Mouse (Mus musculus) olfactory bulb, adult 2 months (tissue): ENCODE results near the gene Spata25. TPM values are rescaled to one million over a fixed set of nuclear protein-coding genes. Genes with fewer than 3 reads are reported as not detected.
"Not testable (repeated sequence)": the region's sequence is repeated elsewhere in the genome, so short reads cannot be mapped to it uniquely, and the experiment has no call there.

Source experiments
- H3K27ac ChIP-seq: fragments of 200-500 bp; 2 replicates; pipeline ENCODE4 v1.5.1; 2012; ENCODE audit warnings: low read depth, low read length; ENCODE audit not compliant: insufficient read depth
- H3K4me1 ChIP-seq: fragments of 200-500 bp; 2 replicates; pipeline ENCODE4 v1.6.1; 2012; ENCODE audit warnings: low read length; ENCODE audit not compliant: control insufficient read depth, insufficient read depth
- H3K4me3 ChIP-seq: fragments of 200-500 bp; 2 replicates; pipeline ENCODE4 v1.5.1; 2012; ENCODE audit warnings: mild to moderate bottlenecking, low read depth, low read length, moderate library complexity; ENCODE audit not compliant: insufficient read depth
- CTCF ChIP-seq: fragments of 200-500 bp; IDR thresholded peaks from 2 replicates; pipeline ENCODE4 v1.5.1; 2012; ENCODE audit warnings: low read depth, mild to moderate bottlenecking, low read length, moderate library complexity; ENCODE audit not compliant: insufficient read depth
- POLR2A ChIP-seq: fragments of 200-500 bp; IDR thresholded peaks from 2 replicates; pipeline ENCODE4 v1.6.1; 2012; ENCODE audit warnings: mild to moderate bottlenecking, low read depth, low read length, moderate library complexity; ENCODE audit not compliant: insufficient read depth
- WGBS: fragments of 180-500 bp; shearing (Covaris S2); methylation state at CpG from one replicate; pipeline ENCODE4 v1.1.7; 2018; 5-methylcytosine and 5-hydroxymethylcytosine counted together
- polyA plus RNA-seq: library from polyadenylated mRNA; stranded (reverse); fragments of >200 nt; gene quantifications from 2 replicates; pipeline ENCODE4 v1.2.4, GENCODE M21; 2012; ENCODE audit warnings: low replicate concordance; ENCODE audit not compliant: missing spikeins, insufficient read depth, insufficient read length

Spata25 gene
- polyA plus RNA-seq, 1 experiment: not detected

DNA sequence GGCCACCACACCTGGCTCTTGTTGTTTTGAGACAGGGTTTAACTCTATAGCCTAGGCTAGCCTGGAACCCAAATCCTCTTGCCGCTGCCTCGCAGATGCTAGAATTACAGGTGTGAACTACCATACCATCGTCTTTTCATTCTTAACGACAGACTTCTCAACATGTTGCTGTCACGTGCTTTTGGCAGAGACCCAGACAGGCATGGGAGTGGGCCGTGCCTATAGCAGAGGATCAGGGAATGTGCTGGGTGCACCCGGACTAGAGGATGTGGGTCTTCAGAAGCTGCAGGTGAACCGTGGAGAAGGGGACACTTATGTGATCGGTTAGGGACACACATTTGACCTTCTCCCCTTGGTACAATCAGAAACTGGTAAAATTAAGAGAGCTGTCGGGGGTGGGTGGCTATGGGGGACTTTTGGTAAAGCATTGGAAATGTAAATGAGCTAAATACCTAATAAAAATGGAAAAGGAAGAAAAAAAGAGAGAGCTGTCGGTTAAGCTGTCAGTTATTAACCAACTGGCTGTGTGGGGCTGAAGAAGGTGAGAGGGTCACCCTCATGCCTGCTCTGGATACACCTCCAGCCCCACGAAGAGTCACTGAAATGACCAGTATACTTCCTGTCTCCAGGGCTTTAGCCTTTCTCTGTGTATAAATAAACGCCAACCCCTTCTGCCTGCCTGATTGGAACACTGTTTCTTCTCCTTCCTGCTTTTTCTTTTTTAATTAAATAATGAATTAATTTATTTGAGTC, 27.9 kb downstream of the Spata25 start:
- WGBS: 89% methylated on average over 13 of the region's 13 CpGs

DNA sequence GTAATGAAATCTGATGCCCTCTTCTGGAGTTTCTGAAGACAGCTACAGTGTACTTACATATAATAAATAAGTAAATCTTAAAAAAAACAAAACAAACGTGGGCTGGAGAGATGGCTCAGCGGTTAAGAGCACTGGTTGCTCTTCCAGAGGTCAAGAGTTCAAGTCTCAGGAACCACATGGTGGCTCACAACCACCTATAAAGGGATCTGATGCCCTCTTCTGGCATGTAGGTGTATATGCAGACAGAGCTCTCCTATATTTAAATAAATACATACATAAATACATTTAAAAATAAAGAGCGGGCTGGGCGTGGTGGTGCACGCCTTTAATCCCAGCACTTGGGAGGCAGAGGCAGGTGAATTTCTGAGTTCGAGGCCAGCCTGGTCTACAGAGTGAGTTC, 29.8 kb downstream of the Spata25 start:
- WGBS: 81% methylated on average over 6 of the region's 6 CpGs
- H3K4me3 ChIP-seq, H3K27ac ChIP-seq, H3K4me1 ChIP-seq: not testable (repeated sequence)

More for the DNA sequence above, 27.9 kb downstream of the Spata25 start:
- Histone ChIP-seq H3K4me1 (peaks cover 13% of the 10 kb centered on the region), H3K27ac (no peak overlapping the region), H3K4me3 (no peak overlapping the region)
- no peak for TF ChIP-seq CTCF
- TF ChIP-seq POLR2A: no peak

DNA sequence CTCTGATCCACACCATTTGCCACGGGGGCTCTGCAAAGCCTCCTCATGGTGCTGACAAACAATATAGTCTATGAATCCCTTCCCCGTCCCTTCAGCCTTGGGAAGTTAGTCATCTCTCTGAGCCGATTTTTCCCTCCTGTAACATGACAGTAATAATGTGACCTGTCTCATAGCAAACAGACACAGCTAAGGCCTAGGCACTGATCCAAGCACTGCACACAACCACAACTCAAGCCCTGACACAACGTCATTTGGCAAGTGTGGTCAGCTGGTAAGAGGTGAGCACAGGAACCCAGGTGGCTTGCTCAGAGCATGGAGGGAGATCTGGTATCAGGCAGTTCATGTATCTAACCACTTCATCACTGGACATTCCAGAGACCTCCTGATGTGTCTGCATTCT, 32.5 kb downstream of the Spata25 start:
- no peak for TF ChIP-seq POLR2A
- no peak for TF ChIP-seq CTCF
- no peak overlapping the region for H3K27ac ChIP-seq
- WGBS: 75% methylated on average over 4 of the region's 4 CpGs
- no peak overlapping the region for H3K4me3 ChIP-seq
- peaks cover 10% of the 10 kb centered on the region for H3K4me1 ChIP-seq

DNA sequence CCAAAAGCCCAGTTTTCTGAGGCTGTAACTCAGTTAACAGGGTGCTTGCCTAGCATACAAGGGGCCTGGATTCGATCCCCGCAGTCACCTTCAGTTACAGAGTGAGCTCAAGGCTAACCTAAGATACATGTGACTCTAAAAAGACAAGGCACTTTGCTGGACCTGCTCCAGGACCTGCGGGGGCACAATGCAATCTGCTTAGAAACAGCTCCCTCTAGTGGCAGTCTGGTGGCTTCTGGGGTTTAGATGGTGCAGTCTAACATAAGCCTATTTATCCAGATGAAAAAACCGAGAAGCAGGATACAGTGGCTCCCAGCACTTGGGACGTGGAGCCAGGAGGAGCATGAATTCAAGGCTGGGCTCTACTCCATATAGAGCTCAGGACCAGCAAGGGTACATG, 34.0 kb downstream of the Spata25 start:
- Histone ChIP-seq H3K27ac (no peak overlapping the region), H3K4me1 (peaks cover 10% of the 10 kb centered on the region), H3K4me3 (no peak overlapping the region)
- TF ChIP-seq CTCF (peak; percentile 47; the same call in 1 of the 2 replicates), POLR2A (no peak)
- WGBS: 9% methylated on average over 5 of the region's 5 CpGs

DNA sequence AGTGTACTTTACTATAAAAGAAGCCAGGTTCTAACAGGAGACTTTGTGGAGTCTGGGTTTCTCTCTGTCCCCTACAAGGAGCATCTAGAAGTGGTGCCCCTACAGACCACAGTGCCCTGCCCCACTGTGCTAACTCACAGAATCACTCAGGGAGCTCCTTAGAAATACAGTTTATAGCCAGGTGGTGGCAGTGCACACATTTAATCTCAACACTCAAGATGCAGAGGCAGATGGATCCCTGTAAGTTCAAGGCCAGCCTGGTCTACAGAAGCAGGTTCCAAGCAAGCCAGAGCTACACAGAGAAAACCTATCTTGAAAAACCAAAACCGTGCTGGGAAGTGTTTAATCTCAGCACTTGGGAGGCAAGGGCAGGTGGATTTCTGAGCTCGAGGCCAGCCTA, 34.6 kb downstream of the Spata25 start:
- WGBS: 82% methylated on average over 2 of the region's 2 CpGs
- Histone ChIP-seq H3K27ac (no peak overlapping the region), H3K4me1 (peaks cover 14% of the 10 kb centered on the region), H3K4me3 (no peak overlapping the region)
- no peak for TF ChIP-seq POLR2A
- no peak for TF ChIP-seq CTCF

DNA sequence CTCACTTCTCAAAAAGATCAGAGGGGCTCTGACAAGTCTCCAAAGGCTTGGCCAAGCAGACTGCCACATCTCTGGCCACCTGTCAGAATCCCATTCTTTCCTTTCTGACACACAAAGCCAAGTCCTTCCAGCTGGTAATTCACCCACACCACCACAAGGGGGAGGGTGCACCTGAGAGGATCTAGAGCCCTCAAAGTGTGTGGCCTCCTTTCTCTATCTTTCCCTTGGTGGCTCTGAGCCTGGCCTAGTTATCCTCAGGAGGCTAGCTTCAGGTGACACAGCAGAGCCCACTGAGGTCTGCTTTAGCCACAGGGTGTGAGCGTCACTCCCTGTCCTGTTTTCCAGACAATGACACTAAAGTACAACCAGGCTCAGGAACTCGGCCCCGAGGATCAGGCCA, 35.1 kb downstream of the Spata25 start:
- H3K4me1 ChIP-seq: peaks cover 18% of the 10 kb centered on the region
- no peak overlapping the region for H3K27ac ChIP-seq
- WGBS: 67% methylated on average over 3 of the region's 3 CpGs
- TF ChIP-seq POLR2A (no peak), CTCF (peak; percentile 20; the same call in 1 of the 2 replicates)
- H3K4me3 ChIP-seq: no peak overlapping the region

DNA sequence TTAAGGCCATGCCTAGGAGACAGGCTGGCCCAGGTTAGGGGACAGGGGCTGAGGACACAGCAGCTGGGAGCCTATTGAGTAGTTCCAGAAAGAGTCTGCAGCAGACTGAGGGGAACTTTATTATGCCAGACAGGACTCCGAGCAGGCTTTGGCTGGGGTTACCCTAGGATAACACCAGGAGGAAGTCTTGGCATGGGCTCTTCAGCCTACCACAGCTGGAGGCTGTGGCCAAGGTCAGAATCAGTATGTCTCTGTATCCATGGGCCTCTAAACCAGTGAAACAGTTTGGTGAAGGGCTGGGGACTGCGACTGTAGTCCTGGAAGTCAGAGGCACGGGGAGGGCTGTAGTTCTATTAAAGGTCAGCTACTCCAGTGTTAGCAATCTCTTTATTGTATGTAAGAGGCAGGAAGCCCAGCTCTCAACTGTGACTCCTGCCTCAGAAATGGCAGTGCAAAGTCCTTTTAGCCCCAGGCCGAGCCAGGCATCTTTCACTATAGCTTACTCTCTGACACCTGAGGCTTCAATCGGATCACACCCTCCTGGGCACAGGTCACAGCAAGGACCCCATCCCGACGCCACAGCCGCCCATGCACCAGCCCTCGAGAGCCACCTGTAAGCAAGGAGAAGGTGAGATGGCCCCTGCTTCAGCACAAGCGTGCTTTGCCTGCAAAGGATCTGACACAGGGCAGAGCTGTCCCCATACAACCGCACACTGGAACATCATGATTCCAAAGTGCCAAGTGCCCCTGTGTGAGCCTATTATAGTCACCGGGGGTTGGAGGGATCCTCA, 35.7 kb downstream of the Spata25 start:
- 84% methylated on average over 12 of the region's 12 CpGs for WGBS
- TF ChIP-seq POLR2A (no peak), CTCF (no peak)
- H3K4me1 ChIP-seq: peaks cover 23% of the 10 kb centered on the region
- H3K27ac ChIP-seq: no peak overlapping the region
- H3K4me3 ChIP-seq: no peak overlapping the region

DNA sequence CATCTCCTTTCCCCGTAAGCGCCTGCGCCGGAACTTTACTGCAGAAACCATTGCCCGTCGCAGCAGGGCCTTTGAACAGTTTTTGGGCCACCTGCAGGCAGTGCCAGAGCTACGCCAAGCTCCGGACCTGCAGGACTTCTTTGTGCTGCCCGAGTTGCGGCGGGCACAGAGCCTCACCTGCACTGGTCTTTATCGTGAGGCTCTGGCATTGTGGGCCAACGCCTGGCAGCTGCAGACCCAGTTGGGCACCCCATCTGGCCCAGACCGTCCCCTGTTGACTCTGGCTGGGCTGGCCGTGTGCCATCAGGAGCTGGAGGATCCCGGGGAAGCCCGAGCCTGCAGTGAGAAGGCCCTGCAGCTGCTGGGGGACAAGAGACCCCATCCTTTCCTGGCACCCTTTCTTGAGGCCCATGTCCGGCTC, 36.5 kb downstream of the Spata25 start:
- no peak overlapping the region for H3K4me3 ChIP-seq
- H3K27ac ChIP-seq: no peak overlapping the region
- TF ChIP-seq CTCF (no peak), POLR2A (no peak)
- WGBS: 77% methylated on average over 18 of the region's 18 CpGs
- peaks cover 23% of the 10 kb centered on the region for H3K4me1 ChIP-seq

DNA sequence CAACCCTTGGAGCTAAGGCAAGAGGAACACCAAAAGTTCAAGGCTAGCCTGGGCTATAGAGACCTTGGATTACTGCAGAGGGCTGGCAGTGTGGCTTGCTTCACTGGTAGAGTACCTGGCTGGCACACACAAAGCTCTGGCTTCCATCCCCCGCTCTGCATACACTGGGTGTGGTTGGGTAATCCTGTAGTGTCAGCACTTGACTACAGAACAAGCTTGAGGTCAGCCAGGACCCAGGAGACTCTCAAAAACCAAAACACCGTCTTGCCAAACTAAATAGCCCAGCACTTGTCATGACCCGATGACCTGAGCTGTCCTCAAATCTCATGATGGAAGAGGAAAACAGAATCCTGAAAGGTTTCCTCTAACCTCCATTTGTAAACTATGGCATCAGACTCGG, 37.9 kb downstream of the Spata25 start:
- H3K27ac ChIP-seq: no peak overlapping the region
- H3K4me1 ChIP-seq: peaks cover 27% of the 10 kb centered on the region
- H3K4me3 ChIP-seq: no peak overlapping the region
- TF ChIP-seq POLR2A (no peak), CTCF (no peak)
- 84% methylated on average over 4 of the region's 4 CpGs for WGBS
